Mouse (Mus musculus) olfactory bulb, adult 2 months (tissue): ENCODE measurements around the gene Dach1.

Source experiments
- CTCF ChIP-seq: fragments of 200-500 bp; IDR thresholded peaks from 2 replicates; pipeline ENCODE4 v1.5.1; 2012; ENCODE audit warnings: low read depth, mild to moderate bottlenecking, low read length, moderate library complexity; ENCODE audit not compliant: insufficient read depth
- POLR2A ChIP-seq: fragments of 200-500 bp; IDR thresholded peaks from 2 replicates; pipeline ENCODE4 v1.6.1; 2012; ENCODE audit warnings: mild to moderate bottlenecking, low read depth, low read length, moderate library complexity; ENCODE audit not compliant: insufficient read depth

DNA sequence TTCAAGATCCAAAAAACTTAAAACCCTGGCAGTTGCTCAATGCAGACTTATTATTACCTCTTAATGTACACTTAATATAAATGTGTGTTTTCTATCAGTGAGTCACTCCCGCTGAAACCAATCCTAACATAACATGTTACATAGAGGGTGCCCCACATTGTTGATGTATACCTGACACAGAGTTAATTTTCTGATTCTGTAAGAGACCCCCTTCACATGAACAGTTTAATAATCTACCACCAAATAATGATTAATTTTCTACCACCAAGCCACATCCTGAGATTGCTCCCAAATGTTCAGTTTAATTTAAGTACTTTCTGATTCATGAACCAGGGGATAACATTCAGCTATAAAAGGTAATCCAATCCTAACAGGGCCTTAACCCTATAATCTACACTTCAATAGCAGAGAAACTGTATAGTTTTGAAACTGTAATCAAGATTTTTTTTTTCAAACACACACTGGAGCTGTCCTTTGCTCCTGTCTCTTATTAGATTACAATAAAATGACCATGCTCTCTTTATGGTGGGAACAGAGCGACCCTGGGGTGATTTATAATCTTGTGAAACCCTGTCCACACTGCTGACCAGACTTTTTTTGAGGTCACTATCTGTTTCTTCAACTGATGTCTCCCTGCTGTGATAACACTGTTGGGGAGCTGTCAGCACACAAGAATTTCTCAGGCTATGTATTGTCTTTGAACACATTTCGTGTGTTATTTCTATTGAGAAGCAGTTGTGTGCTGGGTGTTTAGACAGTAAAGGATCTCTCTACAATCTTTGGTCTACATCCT lies 30.5 kb downstream of the Dach1 start:
- TF ChIP-seq POLR2A, result no peak
- no peak for TF ChIP-seq CTCF
